Mouse (Mus musculus) lung, adult 18-20 months (tissue): ENCODE measurements around the gene Gm11096.

Experiments used
- DNase-seq, 2 experiments: peaks; one replicate each; pipeline ENCODE4 v3.0.0; 2022; ENCODE audit warnings: mixed read lengths in 2 of 2

Gm11096 gene

DNA sequence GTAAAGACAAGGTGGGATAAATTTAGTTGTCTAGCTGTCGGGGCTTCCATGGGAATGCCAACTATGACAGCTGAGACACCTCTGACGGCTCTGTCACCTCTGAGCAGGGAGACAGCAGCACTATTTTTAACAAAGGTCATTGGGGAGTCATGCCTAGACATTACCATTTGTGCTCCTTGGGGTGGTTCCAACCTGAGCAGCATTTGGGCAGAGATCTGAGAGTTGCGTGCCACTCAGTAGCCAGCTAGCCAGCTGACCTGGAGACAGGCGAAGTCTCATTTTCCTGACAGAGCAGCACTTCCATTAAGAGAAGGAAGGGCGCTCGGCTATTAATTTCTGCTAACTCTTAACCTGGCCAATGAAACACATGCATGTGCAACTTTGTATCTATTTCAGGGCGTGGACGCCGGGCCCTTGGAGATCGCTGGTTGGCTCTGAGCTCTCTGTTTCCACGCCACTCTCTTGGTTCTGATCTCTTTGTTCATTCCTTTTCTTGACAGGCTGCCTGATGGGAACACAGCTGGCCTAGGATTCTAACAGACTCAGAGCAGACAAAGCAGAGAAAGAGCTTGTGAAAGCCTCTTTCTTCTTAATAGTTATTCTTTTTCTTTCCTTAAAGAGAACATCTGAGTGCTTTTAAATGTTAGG, 40.4 kb downstream of the Gm11096 start:
- no peak for DNase-seq

DNA sequence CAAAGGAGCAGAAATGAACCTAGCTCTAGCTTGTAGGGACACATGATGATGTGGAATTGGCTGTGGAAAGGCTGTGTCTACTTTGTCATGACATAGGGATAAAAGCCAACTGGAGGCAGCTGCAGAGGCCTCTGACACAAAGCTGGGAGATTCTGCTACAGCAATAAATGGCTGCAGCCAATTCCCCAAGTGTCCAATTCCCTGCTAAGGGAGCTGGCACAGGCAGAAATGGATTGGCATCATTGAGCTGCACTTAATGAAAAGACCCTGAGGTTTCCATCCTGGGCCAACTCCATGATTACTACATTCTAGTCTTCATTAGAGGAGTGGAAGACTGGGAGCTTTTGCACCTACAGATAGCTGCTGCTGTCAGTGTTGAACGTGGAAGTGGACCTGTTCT, 44.8 kb downstream of the Gm11096 start:
- DNase-seq = no peak
